Mouse (Mus musculus) G1E (cell line): ENCODE measurements at regions not wholly inside any gene's neighbourhood (a gene's known extent, or its start where the extent isn't known, plus 50 kb on each side); places are given as distances from the start of the nearest gene placed in this dataset.

ENCODE experiments used
- ATAC-seq: 2 replicates; pipeline ENCODE4 v1.8.0; 2016; ENCODE audit warnings: mild to moderate bottlenecking; ENCODE audit not compliant: insufficient number of reproducible peaks, poor library complexity, low FRiP score, severe bottlenecking; ENCODE audit errors: extremely low read depth
- DNase-seq: peaks from one replicate; pipeline ENCODE4 v3.0.0; 2012; ENCODE audit warnings: low spot score
- H3K27me3 ChIP-seq: 2 replicates; pipeline ENCODE4 v1.6.1; 2012; ENCODE audit warnings: mild to moderate bottlenecking, low read length, inconsistent platforms; ENCODE audit not compliant: insufficient read depth
- H3K36me3 ChIP-seq: replicated peaks from 2 replicates; pipeline ENCODE3; 2012; ENCODE audit warnings: mild to moderate bottlenecking, inconsistent platforms
- H3K4me1 ChIP-seq: 2 replicates; pipeline ENCODE4 v1.6.1; 2012; ENCODE audit warnings: low read depth, low read length, inconsistent platforms, mixed read lengths; ENCODE audit not compliant: insufficient read depth
- H3K4me3 ChIP-seq: 2 replicates; pipeline ENCODE4 v1.5.1; 2012; ENCODE audit warnings: low read depth, mild to moderate bottlenecking, inconsistent platforms, low read length, moderate library complexity, mixed read lengths
- H3K9me3 ChIP-seq: replicated peaks from 2 replicates; pipeline ENCODE4 v1.6.1; 2012; ENCODE audit warnings: inconsistent platforms
- CTCF ChIP-seq: IDR thresholded peaks from 2 replicates; pipeline ENCODE4 v1.5.1; 2012; ENCODE audit warnings: low read depth, low read length, inconsistent platforms, mixed read lengths
- GATA1 ChIP-seq: IDR thresholded peaks from 2 replicates; pipeline ENCODE4 v1.6.1; 2012; ENCODE audit warnings: borderline replicate concordance, low read length, inconsistent platforms, mixed read lengths
- GATA2 ChIP-seq: IDR thresholded peaks from 2 replicates; pipeline ENCODE4 v1.6.1; 2012; ENCODE audit warnings: low read depth, low read length, inconsistent platforms, borderline replicate concordance
- POLR2AphosphoS5 ChIP-seq: IDR thresholded peaks from 2 replicates; pipeline ENCODE4 v1.6.1; 2012; ENCODE audit warnings: low read depth, low read length, inconsistent platforms; ENCODE audit not compliant: insufficient replicate concordance
- TAL1 ChIP-seq: conservative IDR thresholded peaks from 2 replicates; pipeline ENCODE4 v1.6.1; 2012; ENCODE audit warnings: low read depth, low read length, inconsistent platforms, mixed read lengths

DNA sequence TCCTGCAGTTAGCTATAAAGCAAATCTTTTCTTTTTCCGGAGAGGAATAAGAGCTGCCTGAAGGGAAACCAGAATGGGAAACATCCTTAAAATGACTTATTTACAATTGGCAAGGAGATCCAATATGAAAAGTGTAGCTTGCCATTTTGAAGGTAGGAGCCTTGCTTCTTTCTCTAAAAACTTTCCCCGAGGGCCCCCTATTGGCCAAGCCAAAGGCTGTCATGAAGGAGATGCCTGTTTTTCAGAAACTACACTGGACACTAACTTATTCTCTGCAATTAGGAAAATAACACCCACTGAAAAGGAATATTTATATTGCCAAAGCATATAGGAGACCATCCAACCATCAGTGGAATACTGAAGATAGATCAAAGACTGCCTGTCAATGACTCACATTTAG lies 312.8 kb upstream of the Thrb start:
- Histone ChIP-seq H3K27me3 (no peaks in the 10 kb centered on the region), H3K4me1 (no peaks in the 10 kb centered on the region), H3K9me3 (no peaks in the 10 kb centered on the region), H3K36me3 (no peaks in the 10 kb centered on the region), H3K4me3 (no peak overlapping the region)
- TF ChIP-seq GATA1 = no peak
- no peak for TF ChIP-seq CTCF
- no peak for ATAC-seq
- DNase-seq = no peak

- ATAC-seq = no peak
- no peak overlapping the region for H3K4me3 ChIP-seq
- H3K4me1 ChIP-seq = no peaks in the 10 kb centered on the region
Measured at GRCm38 (mm10) chr14:17352324-17353037, 307.6 kb upstream of the Thrb start.

GRCm38 (mm10) chr14:17361910-17362309 lies 298.2 kb upstream of the Thrb start:
- DNase-seq (no peak), ATAC-seq (no peak)
- no peaks in the 10 kb centered on the region for H3K36me3 ChIP-seq
- TF ChIP-seq TAL1 (no peak), CTCF (no peak), POLR2AphosphoS5 (no peak), GATA2 (no peak), GATA1 (no peak)
- H3K4me3 ChIP-seq = no peak overlapping the region
- H3K27me3 ChIP-seq = no peaks in the 10 kb centered on the region
- H3K9me3 ChIP-seq = no peaks in the 10 kb centered on the region
- H3K4me1 ChIP-seq = no peaks in the 10 kb centered on the region

More at GRCm38 (mm10) chr14:17352324-17353037, 307.6 kb upstream of the Thrb start:
- no peaks in the 10 kb centered on the region for H3K36me3 ChIP-seq
- H3K9me3 ChIP-seq = no peaks in the 10 kb centered on the region
- TF ChIP-seq GATA1 = no peak
- TF ChIP-seq CTCF = no peak
- TF ChIP-seq POLR2AphosphoS5 = no peak
- TF ChIP-seq TAL1 = no peak
- H3K27me3 ChIP-seq = no peaks in the 10 kb centered on the region
- no peak for DNase-seq

DNA sequence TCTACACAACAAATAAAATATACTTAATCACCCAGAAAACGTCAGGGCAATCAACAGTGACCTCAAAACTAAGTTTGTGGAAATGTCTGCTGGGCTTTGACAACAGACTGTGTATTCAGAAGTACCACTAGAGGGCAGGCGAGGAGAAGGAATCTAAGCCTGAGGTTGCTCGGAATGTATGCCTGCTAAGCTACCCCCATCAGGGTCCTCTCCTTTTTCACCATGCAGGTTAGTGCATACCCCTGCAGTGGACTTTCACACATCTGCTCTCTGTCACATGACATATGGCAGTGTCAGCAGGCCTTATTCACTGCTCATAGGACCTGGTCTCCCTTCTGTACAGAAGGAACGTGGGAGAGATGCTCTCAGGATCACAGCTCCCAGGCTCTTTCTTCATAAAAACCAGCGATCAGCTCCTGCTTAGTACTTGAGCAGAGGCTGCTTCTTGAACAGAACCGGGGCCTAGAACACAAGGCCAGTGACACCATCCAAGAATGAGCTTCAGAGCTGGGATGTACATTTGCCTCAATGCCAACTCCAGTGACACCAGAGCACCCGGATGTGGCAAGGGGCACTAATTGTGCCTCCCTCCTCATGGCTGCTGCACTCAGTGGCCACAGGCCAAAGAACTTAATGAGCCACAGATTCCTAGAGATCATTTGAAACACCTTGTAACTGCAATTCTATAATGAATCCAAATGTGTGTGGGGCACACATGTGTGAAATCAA lies 257.1 kb upstream of the Thrb start:
- TF ChIP-seq TAL1 (no peak), CTCF (0 out of 2 replicates have a peak, but pooled peaks have one; percentile 19), POLR2AphosphoS5 (no peak)
- Histone ChIP-seq H3K9me3 (no peaks in the 10 kb centered on the region), H3K4me3 (no peak overlapping the region), H3K27me3 (no peaks in the 10 kb centered on the region), H3K4me1 (no peaks in the 10 kb centered on the region), H3K36me3 (no peaks in the 10 kb centered on the region)
- ATAC-seq = no peak
- no peak for DNase-seq

DNA sequence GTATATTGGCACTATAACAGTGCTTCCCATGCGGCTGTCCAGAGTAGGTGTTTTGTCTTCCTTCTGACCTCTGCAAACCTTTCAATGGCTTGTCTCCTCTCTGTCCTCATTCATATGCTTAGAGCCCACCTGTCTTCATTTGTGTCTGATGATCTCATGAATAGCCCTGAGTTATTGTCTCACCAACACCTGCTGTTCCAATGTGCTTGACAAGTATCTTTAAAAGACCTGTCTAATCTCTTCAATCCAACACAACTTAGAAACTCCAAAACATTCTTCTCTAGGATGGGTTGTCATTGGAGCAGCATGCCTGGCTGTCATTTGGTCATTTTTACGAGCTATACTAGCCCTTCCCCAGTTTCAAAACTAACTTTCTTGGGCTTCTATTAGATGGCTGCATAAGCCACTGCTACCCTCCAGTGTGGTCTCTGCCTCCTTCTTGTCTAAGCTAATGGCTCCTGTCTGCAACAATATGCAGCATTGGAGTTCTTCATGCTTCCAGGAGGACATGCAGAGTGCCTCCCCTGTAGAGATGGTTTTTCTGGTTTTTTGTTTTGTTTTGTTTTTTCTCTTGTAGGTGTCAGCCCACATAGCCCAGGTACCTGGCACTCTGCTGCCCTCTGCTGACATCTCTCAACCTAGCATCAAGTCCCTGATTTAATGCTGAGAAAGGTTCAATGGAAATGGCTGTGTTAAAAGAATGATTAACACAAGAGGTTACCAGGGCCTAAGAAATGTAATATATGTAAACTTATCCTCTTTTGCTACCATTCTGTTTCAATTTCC lies 254.3 kb upstream of the Thrb start:
- DNase-seq (no peak), ATAC-seq (no peak)
- TF ChIP-seq GATA1 = no peak
- no peak for TF ChIP-seq GATA2
- no peak for TF ChIP-seq POLR2AphosphoS5
- 0 out of 2 replicates have a peak, but pooled peaks have one; percentile 30 for TF ChIP-seq CTCF
- no peak for TF ChIP-seq TAL1
- Histone ChIP-seq H3K9me3 (no peaks in the 10 kb centered on the region), H3K4me3 (no peak overlapping the region), H3K27me3 (no peaks in the 10 kb centered on the region), H3K36me3 (no peaks in the 10 kb centered on the region), H3K4me1 (no peaks in the 10 kb centered on the region; the same call in 1 of the 2 replicates)

DNA sequence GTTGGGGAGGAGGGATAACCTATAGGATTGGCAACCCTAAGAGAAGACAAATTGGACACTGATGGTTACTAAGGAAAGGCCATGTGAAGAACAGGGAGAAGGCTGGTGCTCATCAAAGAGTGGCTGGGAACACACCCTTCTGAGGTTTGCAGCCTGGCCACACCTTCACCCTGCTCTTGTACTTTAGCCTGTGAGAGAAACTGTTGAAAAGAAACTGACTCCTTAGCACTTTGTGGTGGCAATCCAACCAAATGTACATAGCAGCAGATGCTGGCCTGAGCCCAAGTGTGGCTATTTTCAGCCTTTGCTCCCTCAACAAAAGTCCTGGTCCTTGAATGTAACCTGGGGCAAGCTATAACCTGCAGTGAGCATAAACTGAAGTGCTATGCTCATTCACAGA lies 253.2 kb upstream of the Thrb start:
- Histone ChIP-seq H3K4me1 (no peaks in the 10 kb centered on the region; the same call in 1 of the 2 replicates), H3K27me3 (no peaks in the 10 kb centered on the region), H3K36me3 (no peaks in the 10 kb centered on the region), H3K9me3 (no peaks in the 10 kb centered on the region), H3K4me3 (no peak overlapping the region)
- no peak for DNase-seq
- no peak for TF ChIP-seq POLR2AphosphoS5
- TF ChIP-seq CTCF = no peak
- TF ChIP-seq GATA2 = no peak
- TF ChIP-seq TAL1 = no peak
- ATAC-seq = no peak
